Mouse (Mus musculus) cerebellum, adult 2 months (tissue): ENCODE results near the gene H2al1a. TPM values are rescaled to one million over a fixed set of nuclear protein-coding genes. Genes with fewer than 3 reads are reported as not detected.
"Not testable (repeated sequence)": the region's sequence is repeated elsewhere in the genome, so short reads cannot be mapped to it uniquely, and the experiment has no call there.

Experiments used
- DNase-seq, 2 experiments: peaks; one replicate each; pipeline ENCODE4 v3.0.0; 2021
- H3K27ac ChIP-seq: fragments of 200-500 bp; 2 replicates; pipeline ENCODE4 v1.5.1; 2012; ENCODE audit warnings: low read length, control low read depth, inconsistent platforms; ENCODE audit not compliant: insufficient read depth
- H3K27me3 ChIP-seq: fragments of 200-500 bp; 2 replicates; pipeline ENCODE4 v1.6.1; 2012; ENCODE audit warnings: inconsistent platforms, mild to moderate bottlenecking, low read length, moderate library complexity; ENCODE audit not compliant: control insufficient read depth, insufficient read depth
- H3K4me1 ChIP-seq: fragments of 200-500 bp; 2 replicates; pipeline ENCODE4 v1.6.1; 2011; ENCODE audit warnings: low read length; ENCODE audit not compliant: control insufficient read depth, insufficient read depth
- H3K4me3 ChIP-seq: fragments of 200-500 bp; replicated peaks from 2 replicates; pipeline ENCODE3; 2011; ENCODE audit warnings: mild to moderate bottlenecking, low read depth, low read length, control low read depth; ENCODE audit not compliant: insufficient read depth
- CTCF ChIP-seq: fragments of 200-500 bp; IDR thresholded peaks from 2 replicates; pipeline ENCODE4 v1.5.1; 2011; ENCODE audit warnings: low read depth, mild to moderate bottlenecking, control low read depth, low read length, moderate library complexity, borderline replicate concordance; ENCODE audit not compliant: insufficient read depth
- POLR2A ChIP-seq: fragments of 200-500 bp; IDR thresholded peaks from 2 replicates; pipeline ENCODE4 v1.6.1; 2011; ENCODE audit warnings: low read length, control low read depth, borderline replicate concordance; ENCODE audit not compliant: insufficient read depth
- WGBS: fragments of 180-500 bp; shearing (Covaris S2); methylation state at CpG from one replicate; pipeline ENCODE4 v1.1.7; 2018; 5-methylcytosine and 5-hydroxymethylcytosine counted together
- polyA plus RNA-seq: library from polyadenylated mRNA; depleted of rRNA; stranded (reverse); fragments of >200 nt; gene quantifications from 2 replicates; pipeline ENCODE4 v1.2.3, GENCODE M21; 2012

H2al1a gene
- polyA plus RNA-seq, 1 experiment = not detected

DNA sequence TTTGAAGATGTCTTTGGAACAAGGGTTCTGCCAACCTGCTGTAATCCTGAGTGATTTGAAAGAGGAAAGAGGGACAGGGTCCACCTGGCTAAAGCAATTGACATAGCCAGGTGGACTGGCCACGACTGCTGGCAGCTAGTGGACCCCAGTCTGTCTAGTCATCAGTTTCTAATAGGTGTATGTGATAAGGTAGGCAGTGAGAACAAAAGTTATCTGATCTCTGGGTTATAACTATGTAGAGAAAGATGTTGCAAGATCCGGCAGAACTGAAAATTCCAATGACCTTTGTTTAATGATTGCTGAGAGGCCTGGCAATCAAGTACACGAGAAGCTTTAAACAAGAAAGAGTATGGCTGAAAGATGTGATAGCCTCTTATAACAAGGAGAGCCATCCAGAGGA lies 25.9 kb upstream of the H2al1a start:
- TF ChIP-seq CTCF (no peak), POLR2A (no peak)
- no peaks in the 10 kb centered on the region for H3K27me3 ChIP-seq
- WGBS = 85% methylated on average over 3 of the region's 3 CpGs

DNA sequence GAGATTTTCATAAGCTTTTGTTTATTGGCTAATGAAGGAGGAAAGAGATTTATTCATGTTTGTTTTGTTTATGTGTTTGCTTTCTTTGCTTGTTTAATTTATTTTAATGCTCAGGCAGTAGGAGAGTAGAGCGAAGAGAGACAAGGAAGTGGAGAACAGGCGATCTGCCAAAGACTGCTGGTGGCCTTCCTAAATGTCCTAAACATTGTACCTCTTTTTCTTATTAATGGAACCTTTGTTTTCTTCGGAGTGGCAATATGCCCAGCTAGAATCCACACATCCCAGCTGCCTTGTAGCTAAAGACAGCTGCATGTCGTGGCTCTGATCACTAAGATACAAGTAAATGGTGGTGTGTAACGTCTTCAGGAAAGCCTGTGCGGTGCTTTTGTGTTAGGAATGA lies 22.0 kb upstream of the H2al1a start:
- no peak overlapping the region for H3K4me3 ChIP-seq
- H3K27ac ChIP-seq = no peak overlapping the region
- DNase-seq = no peak
- no peaks in the 10 kb centered on the region for H3K27me3 ChIP-seq
- TF ChIP-seq CTCF = no peak
- TF ChIP-seq POLR2A = no peak
- no peaks in the 10 kb centered on the region for H3K4me1 ChIP-seq
- WGBS = 68% methylated on average over 6 of the region's 6 CpGs

More for the DNA sequence above, 25.9 kb upstream of the H2al1a start:
- H3K4me1 ChIP-seq = no peaks in the 10 kb centered on the region
- H3K4me3 ChIP-seq = no peak overlapping the region
- no peak overlapping the region for H3K27ac ChIP-seq
- no peak for DNase-seq

DNA sequence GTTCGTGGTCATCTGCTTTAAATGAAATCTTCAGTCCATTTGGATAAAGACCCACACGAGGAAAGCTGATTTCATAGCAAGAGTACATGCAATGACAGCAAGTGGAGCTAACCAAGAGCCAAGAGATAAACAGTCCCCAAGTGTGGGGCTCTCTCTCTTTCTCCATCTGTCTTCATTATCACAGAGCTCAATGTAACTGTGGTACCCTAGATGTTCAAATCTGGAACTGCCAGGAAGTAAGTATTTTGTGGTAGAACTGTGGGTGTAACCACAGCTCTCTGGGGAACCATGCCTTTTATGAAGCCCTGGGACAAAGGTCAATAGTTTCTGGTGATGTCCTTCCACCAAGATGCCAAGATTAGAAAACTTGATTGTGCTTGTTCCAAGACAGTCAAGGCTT lies 18.3 kb upstream of the H2al1a start:
- Histone ChIP-seq H3K27me3 (no peaks in the 10 kb centered on the region), H3K27ac (no peak overlapping the region), H3K4me1 (no peaks in the 10 kb centered on the region), H3K4me3 (no peak overlapping the region)
- WGBS = 27% methylated on average over 2 of the region's 2 CpGs
- no peak for DNase-seq
- TF ChIP-seq POLR2A = no peak
- TF ChIP-seq CTCF = no peak

DNA sequence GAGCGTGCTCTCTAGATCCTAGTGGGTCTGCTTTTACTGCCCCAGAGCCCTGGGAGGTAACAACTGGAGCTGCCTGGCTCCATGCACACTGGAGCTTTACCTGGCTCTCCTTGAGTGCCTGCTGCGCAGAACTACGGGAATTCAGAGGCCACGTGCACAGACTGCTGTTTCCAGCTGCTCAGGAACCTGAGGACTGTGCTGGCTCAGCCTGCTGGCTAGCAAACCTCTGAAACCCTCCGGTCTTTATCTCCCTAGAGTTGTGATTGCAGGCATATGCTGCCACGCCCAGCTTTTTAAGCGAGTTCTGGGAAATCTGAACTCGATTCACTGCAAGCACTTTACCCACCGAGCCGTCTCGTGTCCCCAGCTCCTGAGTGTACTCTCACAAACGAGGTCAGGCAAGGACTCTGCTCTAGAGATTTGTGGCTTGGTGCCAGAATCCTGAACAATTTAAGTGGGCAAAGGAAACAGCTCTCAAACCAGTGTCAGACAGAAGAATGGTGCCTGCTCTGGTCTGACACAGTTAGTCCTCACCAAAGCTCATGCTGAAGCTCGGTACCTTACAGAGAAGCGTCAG lies 10.7 kb upstream of the H2al1a start:
- no peak overlapping the region for H3K27ac ChIP-seq
- no peaks in the 10 kb centered on the region for H3K27me3 ChIP-seq
- H3K4me3 ChIP-seq = no peak overlapping the region
- no peak for TF ChIP-seq POLR2A
- TF ChIP-seq CTCF = no peak
- no peaks in the 10 kb centered on the region for H3K4me1 ChIP-seq
- WGBS = 68% methylated on average over 14 of the region's 14 CpGs
- DNase-seq = no peak

DNA sequence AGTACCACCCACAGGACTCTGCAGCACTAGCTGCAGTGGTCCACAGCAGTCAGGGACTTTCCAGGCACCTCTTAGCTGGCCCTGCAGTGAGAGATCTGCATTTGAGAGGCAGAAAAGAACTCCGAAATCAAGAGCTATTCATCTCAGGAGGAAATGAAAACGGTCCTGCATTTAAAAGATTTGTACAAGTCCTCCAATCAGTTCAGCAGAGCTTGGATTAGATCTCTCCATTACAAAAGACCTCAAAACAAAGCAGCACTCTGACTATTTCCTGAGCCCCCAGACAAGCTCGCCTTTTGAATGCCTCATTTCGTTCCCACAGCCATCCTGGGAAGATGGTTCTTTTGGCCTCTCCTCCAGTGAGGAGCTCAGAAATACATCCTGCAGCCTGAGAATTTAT lies 9.8 kb upstream of the H2al1a start:
- Histone ChIP-seq H3K27me3 (no peaks in the 10 kb centered on the region), H3K27ac (no peak overlapping the region), H3K4me3 (no peak overlapping the region), H3K4me1 (no peaks in the 10 kb centered on the region)
- no peak for TF ChIP-seq CTCF
- TF ChIP-seq POLR2A = no peak
- 81% methylated on average over 4 of the region's 4 CpGs for WGBS
- no peak for DNase-seq

DNA sequence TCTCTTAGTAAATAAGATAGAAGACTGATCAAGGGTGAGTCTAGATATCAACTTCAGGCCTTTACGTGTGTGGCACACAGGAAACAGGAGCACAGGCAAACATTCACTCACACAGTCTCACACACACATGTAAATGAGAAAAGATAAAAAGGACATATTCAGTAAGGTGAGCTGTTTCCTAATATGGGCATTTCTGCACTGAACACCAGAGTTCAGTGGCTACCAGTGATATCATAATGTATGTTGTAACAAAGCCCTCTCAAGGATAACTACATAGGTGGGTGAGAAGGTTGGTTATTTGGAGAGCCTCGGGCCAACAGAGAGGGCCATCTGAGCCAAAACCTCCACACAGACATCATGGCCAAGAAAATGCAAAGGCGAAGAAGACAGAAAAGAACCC lies 3.1 kb downstream of the H2al1a start, which contains the start of gene H2al1b:
TSS of gene H2al1b (plus strand) at position 301 of the 400 bp plus-strand sequence.
- not testable (repeated sequence) for DNase-seq, H3K27me3 ChIP-seq, H3K4me1 ChIP-seq, H3K27ac ChIP-seq, H3K4me3 ChIP-seq
- WGBS = 100% methylated on average over 1 of the region's 3 CpGs

DNA sequence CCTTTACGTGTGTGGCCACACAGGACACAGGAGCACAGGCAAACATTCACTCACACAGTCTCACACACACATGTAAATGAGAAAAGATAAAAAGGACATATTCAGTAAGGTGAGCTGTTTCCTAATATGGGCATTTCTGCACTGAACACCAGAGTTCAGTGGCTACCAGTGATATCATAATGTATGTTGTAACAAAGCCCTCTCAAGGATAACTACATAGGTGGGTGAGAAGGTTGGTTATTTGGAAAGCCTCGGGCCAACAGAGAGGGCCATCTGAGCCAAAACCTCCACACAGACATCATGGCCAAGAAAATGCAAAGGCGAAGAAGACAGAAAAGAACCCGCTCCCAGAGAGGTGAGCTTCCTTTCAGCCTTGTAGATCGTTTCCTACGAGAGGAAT lies 6.3 kb downstream of the H2al1a start, which contains the start of gene H2al1c:
TSS of gene H2al1c (plus strand) at position 301 of the 400 bp plus-strand sequence.
- H3K27ac ChIP-seq, H3K4me3 ChIP-seq, DNase-seq, H3K27me3 ChIP-seq, H3K4me1 ChIP-seq: not testable (repeated sequence)
- WGBS = 93% methylated on average over 2 of the region's 6 CpGs

DNA sequence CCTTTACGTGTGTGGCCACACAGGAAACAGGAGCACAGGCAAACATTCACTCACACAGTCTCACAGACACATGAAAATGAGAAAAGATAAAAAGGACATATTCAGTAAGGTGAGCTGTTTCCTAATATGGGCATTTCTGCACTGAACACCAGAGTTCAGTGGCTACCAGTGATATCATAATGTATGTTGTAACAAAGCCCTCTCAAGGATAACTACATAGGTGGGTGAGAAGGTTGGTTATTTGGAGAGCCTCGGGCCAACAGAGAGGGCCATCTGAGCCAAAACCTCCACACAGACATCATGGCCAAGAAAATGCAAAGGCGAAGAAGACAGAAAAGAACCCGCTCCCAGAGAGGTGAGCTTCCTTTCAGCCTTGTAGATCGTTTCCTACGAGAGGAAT lies 9.5 kb downstream of the H2al1a start, which contains the start of gene H2al1d:
TSS of gene H2al1d (plus strand) at position 301 of the 400 bp plus-strand sequence.
- DNase-seq, H3K4me3 ChIP-seq, H3K27me3 ChIP-seq, H3K27ac ChIP-seq, H3K4me1 ChIP-seq: not testable (repeated sequence)
- WGBS = no CpG with 5 or more reads among the region's 6 CpGs

DNA sequence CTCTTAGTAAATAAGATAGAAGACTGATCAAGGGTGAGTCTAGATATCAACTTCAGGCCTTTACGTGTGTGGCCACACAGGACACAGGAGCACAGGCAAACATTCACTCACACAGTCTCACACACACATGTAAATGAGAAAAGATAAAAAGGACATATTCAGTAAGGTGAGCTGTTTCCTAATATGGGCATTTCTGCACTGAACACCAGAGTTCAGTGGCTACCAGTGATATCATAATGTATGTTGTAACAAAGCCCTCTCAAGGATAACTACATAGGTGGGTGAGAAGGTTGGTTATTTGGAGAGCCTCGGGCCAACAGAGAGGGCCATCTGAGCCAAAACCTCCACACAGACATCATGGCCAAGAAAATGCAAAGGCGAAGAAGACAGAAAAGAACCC lies 12.6 kb downstream of the H2al1a start, which contains the start of gene H2al1e:
TSS of gene H2al1e (plus strand) at position 301 of the 400 bp plus-strand sequence.
- DNase-seq, H3K4me1 ChIP-seq, H3K27ac ChIP-seq, H3K4me3 ChIP-seq, H3K27me3 ChIP-seq: not testable (repeated sequence)
- no CpG with 5 or more reads among the region's 3 CpGs for WGBS

DNA sequence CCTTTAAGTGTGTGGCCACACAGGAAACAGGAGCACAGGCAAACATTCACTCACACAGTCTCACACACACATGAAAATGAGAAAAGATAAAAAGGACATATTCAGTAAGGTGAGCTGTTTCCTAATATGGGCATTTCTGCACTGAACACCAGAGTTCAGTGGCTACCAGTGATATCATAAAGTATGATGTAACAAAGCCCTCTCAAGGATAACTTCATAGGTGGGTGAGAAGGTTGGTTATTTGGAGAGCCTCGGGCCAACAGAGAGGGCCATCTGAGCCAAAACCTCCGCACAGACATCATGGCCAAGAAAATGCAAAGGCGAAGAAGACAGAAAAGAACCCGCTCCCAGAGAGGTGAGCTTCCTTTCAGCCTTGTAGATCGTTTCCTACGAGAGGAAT lies 15.8 kb downstream of the H2al1a start, which contains the start of gene H2al1f:
TSS of gene H2al1f (plus strand) at position 301 of the 400 bp plus-strand sequence.
- not testable (repeated sequence) for H3K27ac ChIP-seq, DNase-seq, H3K27me3 ChIP-seq, H3K4me1 ChIP-seq, H3K4me3 ChIP-seq
- no CpG with 5 or more reads among the region's 6 CpGs for WGBS

DNA sequence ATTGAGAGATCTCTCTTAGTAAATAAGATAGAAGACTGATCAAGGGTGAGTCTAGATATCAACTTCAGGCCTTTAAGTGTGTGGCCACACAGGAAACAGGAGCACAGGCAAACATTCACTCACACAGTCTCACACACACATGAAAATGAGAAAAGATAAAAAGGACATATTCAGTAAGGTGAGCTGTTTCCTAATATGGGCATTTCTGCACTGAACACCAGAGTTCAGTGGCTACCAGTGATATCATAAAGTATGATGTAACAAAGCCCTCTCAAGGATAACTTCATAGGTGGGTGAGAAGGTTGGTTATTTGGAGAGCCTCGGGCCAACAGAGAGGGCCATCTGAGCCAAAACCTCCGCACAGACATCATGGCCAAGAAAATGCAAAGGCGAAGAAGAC lies 18.9 kb downstream of the H2al1a start, which contains the start of gene H2al1g:
TSS of gene H2al1g (plus strand) at position 301 of the 400 bp plus-strand sequence.
- not testable (repeated sequence) for H3K27me3 ChIP-seq, H3K4me3 ChIP-seq, H3K4me1 ChIP-seq, DNase-seq, H3K27ac ChIP-seq
- WGBS = no CpG with 5 or more reads among the region's 3 CpGs

DNA sequence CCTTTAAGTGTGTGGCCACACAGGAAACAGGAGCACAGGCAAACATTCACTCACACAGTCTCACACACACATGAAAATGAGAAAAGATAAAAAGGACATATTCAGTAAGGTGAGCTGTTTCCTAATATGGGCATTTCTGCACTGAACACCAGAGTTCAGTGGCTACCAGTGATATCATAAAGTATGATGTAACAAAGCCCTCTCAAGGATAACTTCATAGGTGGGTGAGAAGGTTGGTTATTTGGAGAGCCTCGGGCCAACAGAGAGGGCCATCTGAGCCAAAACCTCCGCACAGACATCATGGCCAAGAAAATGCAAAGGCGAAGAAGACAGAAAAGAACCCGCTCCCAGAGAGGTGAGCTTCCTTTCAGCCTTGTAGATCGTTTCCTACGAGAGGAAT lies 22.1 kb downstream of the H2al1a start, which contains the start of gene H2al1h:
TSS of gene H2al1h (plus strand) at position 301 of the 400 bp plus-strand sequence.
- not testable (repeated sequence) for H3K4me3 ChIP-seq, DNase-seq, H3K27ac ChIP-seq, H3K27me3 ChIP-seq, H3K4me1 ChIP-seq
- no CpG with 5 or more reads among the region's 6 CpGs for WGBS
